Mouse (Mus musculus) embryonic facial prominence, embryonic 14.5 days (tissue): Measurements from ENCODE around the gene Ccdc149. TPM values are rescaled to one million over a fixed set of nuclear protein-coding genes. Genes with fewer than 3 reads are reported as not detected.
A peak's percentile ranks its signal among the peaks of the same experiment; 100 is the strongest.

ENCODE experiments used
- ATAC-seq: fragments of 200-750 bp; cut with Nextera tagmentation; 2 replicates; pipeline ENCODE4 v1.8.0; 2017; ENCODE audit warnings: low read depth, moderate number of reproducible peaks, moderate TSS enrichment
- DNase-seq: peaks from one replicate; pipeline ENCODE4 v3.0.0-alpha.2; 2015; ENCODE audit warnings: low spot score
- H3K27ac ChIP-seq: fragments of 300-500 bp; sonication (generic); replicated peaks from 2 replicates; pipeline ENCODE4 v1.5.1; 2014; ENCODE audit warnings: low read depth, mild to moderate bottlenecking, low read length, moderate library complexity
- H3K27me3 ChIP-seq: fragments of 300-500 bp; sonication (generic); replicated peaks from 2 replicates; pipeline ENCODE4 v1.6.1; 2014; ENCODE audit warnings: low read length; ENCODE audit not compliant: control insufficient read depth, insufficient read depth
- H3K36me3 ChIP-seq: fragments of 300-500 bp; sonication (generic); 2 replicates; pipeline ENCODE4 v1.6.1; 2014; ENCODE audit warnings: low read length, mixed read lengths; ENCODE audit not compliant: control insufficient read depth, insufficient read depth
- H3K4me1 ChIP-seq: fragments of 300-500 bp; sonication (generic); 2 replicates; pipeline ENCODE4 v1.6.1; 2014; ENCODE audit warnings: antibody characterized with exemption, low read length; ENCODE audit not compliant: control insufficient read depth, insufficient read depth
- H3K4me2 ChIP-seq: fragments of 300-500 bp; sonication (generic); 2 replicates; pipeline ENCODE4 v1.6.1; 2014; ENCODE audit warnings: low read depth, mild to moderate bottlenecking, low read length, moderate library complexity, mixed read lengths
- H3K4me3 ChIP-seq: fragments of 300-500 bp; sonication (generic); 2 replicates; pipeline ENCODE4 v1.5.1; 2014; ENCODE audit warnings: low read depth, mild to moderate bottlenecking, low read length
- H3K9ac ChIP-seq: fragments of 300-500 bp; sonication (generic); 2 replicates; pipeline ENCODE4 v1.6.1; 2014; ENCODE audit warnings: low read depth, mild to moderate bottlenecking, low read length, moderate library complexity, mixed read lengths
- H3K9me3 ChIP-seq: fragments of 300-500 bp; sonication (generic); 2 replicates; pipeline ENCODE4 v1.6.1; 2016; ENCODE audit warnings: low read length; ENCODE audit not compliant: control insufficient read depth
- WGBS: fragments of 180-500 bp; shearing (Covaris S2); extraction: QIAGEN DNeasy Blood & Tissue Kit; methylation state at CpG from one replicate; pipeline ENCODE4 v1.1.7; 2014; 5-methylcytosine and 5-hydroxymethylcytosine counted together
- polyA plus RNA-seq: library from polyadenylated mRNA; unstranded; fragments of >200 nt; fragmentation: Nextera tagmentation; extraction: Ambion mirVana; gene quantifications from 2 replicates; pipeline ENCODE4 v1.2.1, GENCODE M21; 2014

The Ccdc149 gene
- polyA plus RNA-seq, 1 experiment from 2014 or later, result 3.3 TPM

- no peak for ATAC-seq
- no peaks in the 10 kb centered on the region for H3K36me3 ChIP-seq
- no peak overlapping the region for H3K4me2 ChIP-seq
- H3K27ac ChIP-seq, result no peak overlapping the region
- no peak for DNase-seq
- H3K4me3 ChIP-seq, result no peak overlapping the region
- H3K9me3 ChIP-seq, result no peaks in the 10 kb centered on the region
- 56% methylated on average over 8 of the region's 14 CpGs for WGBS
- H3K9ac ChIP-seq, result no peak overlapping the region
- peaks cover 7% of the 10 kb centered on the region for H3K4me1 ChIP-seq
- no peaks in the 10 kb centered on the region for H3K27me3 ChIP-seq
Measured at GRCm38 (mm10) chr5:52495671-52496070, 24.4 kb upstream of the Ccdc149 start.

- 85% methylated on average over 6 of the region's 6 CpGs for WGBS
- no peak overlapping the region for H3K27ac ChIP-seq
- no peaks in the 10 kb centered on the region for H3K27me3 ChIP-seq
- no peak for ATAC-seq
- no peaks in the 10 kb centered on the region for H3K36me3 ChIP-seq
- no peak overlapping the region for H3K4me3 ChIP-seq
- H3K4me2 ChIP-seq, result no peak overlapping the region
- peaks cover 7% of the 10 kb centered on the region for H3K4me1 ChIP-seq
- H3K9ac ChIP-seq, result no peak overlapping the region
- no peaks in the 10 kb centered on the region for H3K9me3 ChIP-seq
- DNase-seq, result no peak
Measured at GRCm38 (mm10) chr5:52491496-52491895, 20.2 kb upstream of the Ccdc149 start.

- WGBS, result 74% methylated on average over 13 of the region's 13 CpGs
- Histone ChIP-seq H3K4me1 (no peaks in the 10 kb centered on the region), H3K27ac (no peak overlapping the region), H3K4me2 (no peak overlapping the region), H3K4me3 (no peak overlapping the region), H3K9me3 (no peaks in the 10 kb centered on the region), H3K27me3 (no peaks in the 10 kb centered on the region), H3K9ac (no peak overlapping the region), H3K36me3 (no peaks in the 10 kb centered on the region)
- no peak for ATAC-seq
- peak; percentile 51 for DNase-seq
Measured at GRCm38 (mm10) chr5:52487559-52488430, 16.5 kb upstream of the Ccdc149 start.

- H3K27me3 ChIP-seq, result no peaks in the 10 kb centered on the region; the same call in 1 of the 2 replicates
- peaks cover 4% of the 10 kb centered on the region; the same call in 1 of the 2 replicates for H3K9me3 ChIP-seq
- H3K9ac ChIP-seq, result peak overlapping the region; percentile 66
- 9% methylated on average over 7 of the region's 7 CpGs for WGBS
- H3K4me2 ChIP-seq, result peak overlapping the region; percentile 84
- H3K4me3 ChIP-seq, result peak overlapping the region; percentile 50
- no peaks in the 10 kb centered on the region for H3K36me3 ChIP-seq
- DNase-seq (peak; percentile 10), ATAC-seq (no peak)
- peak overlapping the region; percentile 65; the same call in 1 of the 2 replicates for H3K27ac ChIP-seq
- no peaks in the 10 kb centered on the region for H3K4me1 ChIP-seq
Measured at GRCm38 (mm10) chr5:52476826-52477225, 5.5 kb upstream of the Ccdc149 start.

- DNase-seq, result peak; percentile 92
- H3K4me3 ChIP-seq, result peak overlapping the region; percentile 50
- no peaks in the 10 kb centered on the region for H3K4me1 ChIP-seq
- peak overlapping the region; percentile 65; the same call in 1 of the 2 replicates for H3K27ac ChIP-seq
- WGBS, result 0% methylated on average over 23 of the region's 23 CpGs
- peak; percentile 92 for ATAC-seq
- H3K36me3 ChIP-seq, result no peaks in the 10 kb centered on the region
- no peaks in the 10 kb centered on the region; the same call in 1 of the 2 replicates for H3K27me3 ChIP-seq
- peak overlapping the region; percentile 66 for H3K9ac ChIP-seq
- H3K9me3 ChIP-seq, result peaks cover 4% of the 10 kb centered on the region; the same call in 1 of the 2 replicates
- H3K4me2 ChIP-seq, result peak overlapping the region; percentile 84
Measured at GRCm38 (mm10) chr5:52476292-52476701, 5.0 kb upstream of the Ccdc149 start.

- H3K36me3 ChIP-seq, result no peaks in the 10 kb centered on the region
- H3K4me1 ChIP-seq, result no peaks in the 10 kb centered on the region
- no peak for ATAC-seq
- no peak overlapping the region for H3K4me2 ChIP-seq
- DNase-seq, result no peak
- no peak overlapping the region for H3K9ac ChIP-seq
- peaks cover 4% of the 10 kb centered on the region; the same call in 1 of the 2 replicates for H3K9me3 ChIP-seq
- peaks cover 5% of the 10 kb centered on the region; the same call in 1 of the 2 replicates for H3K27me3 ChIP-seq
- no peak overlapping the region for H3K27ac ChIP-seq
- H3K4me3 ChIP-seq, result no peak overlapping the region
- 79% methylated on average over 7 of the region's 7 CpGs for WGBS
Measured at GRCm38 (mm10) chr5:52473988-52474387, 2.7 kb upstream of the Ccdc149 start.

- no peak for ATAC-seq
- 46% methylated on average over 5 of the region's 5 CpGs for whole genome bisulfite sequencing
Measured at GRCm38 (mm10) chr5:52470551-52470950, 770 bp downstream of the Ccdc149 start.

GRCm38 (mm10) chr5:52467841-52468240, 3.5 kb downstream of the Ccdc149 start:
- Histone ChIP-seq H3K27me3 (peaks cover 5% of the 10 kb centered on the region; the same call in 1 of the 2 replicates), H3K4me1 (no peaks in the 10 kb centered on the region), H3K36me3 (no peaks in the 10 kb centered on the region), H3K4me3 (no peak overlapping the region), H3K4me2 (no peak overlapping the region), H3K27ac (no peak overlapping the region), H3K9me3 (peaks cover 13% of the 10 kb centered on the region), H3K9ac (no peak overlapping the region)
- no peak for ATAC-seq
- DNase-seq, result no peak
- WGBS, result 80% methylated on average over 3 of the region's 3 CpGs

More at GRCm38 (mm10) chr5:52470551-52470950, 770 bp downstream of the Ccdc149 start:
- H3K36me3 ChIP-seq, result no peaks in the 10 kb centered on the region
- peaks cover 5% of the 10 kb centered on the region; the same call in 1 of the 2 replicates for H3K27me3 ChIP-seq
- peak overlapping the region; percentile 65 for H3K4me3 ChIP-seq
- no peak overlapping the region for H3K27ac ChIP-seq
- H3K4me1 ChIP-seq, result no peaks in the 10 kb centered on the region
- H3K4me2 ChIP-seq, result peak overlapping the region; percentile 81
- H3K9ac ChIP-seq, result peak overlapping the region; percentile 72; the same call in 1 of the 2 replicates
- H3K9me3 ChIP-seq, result peaks cover 4% of the 10 kb centered on the region; the same call in 1 of the 2 replicates
- DNase-seq, result no peak
